Mouse (Mus musculus) G1E (cell line): Measurements from ENCODE around the gene Stk24. TPM values are rescaled to one million over a fixed set of nuclear protein-coding genes. Genes with fewer than 3 reads are reported as not detected.

Source experiments
- ATAC-seq: 2 replicates; pipeline ENCODE4 v1.8.0; 2016; ENCODE audit warnings: mild to moderate bottlenecking; ENCODE audit not compliant: insufficient number of reproducible peaks, poor library complexity, low FRiP score, severe bottlenecking; ENCODE audit errors: extremely low read depth
- DNase-seq: peaks from one replicate; pipeline ENCODE4 v3.0.0; 2012; ENCODE audit warnings: low spot score
- H3K27me3 ChIP-seq: 2 replicates; pipeline ENCODE4 v1.6.1; 2012; ENCODE audit warnings: mild to moderate bottlenecking, low read length, inconsistent platforms; ENCODE audit not compliant: insufficient read depth
- H3K36me3 ChIP-seq: replicated peaks from 2 replicates; pipeline ENCODE3; 2012; ENCODE audit warnings: mild to moderate bottlenecking, inconsistent platforms
- H3K4me1 ChIP-seq: 2 replicates; pipeline ENCODE4 v1.6.1; 2012; ENCODE audit warnings: low read depth, low read length, inconsistent platforms, mixed read lengths; ENCODE audit not compliant: insufficient read depth
- H3K4me3 ChIP-seq: 2 replicates; pipeline ENCODE4 v1.5.1; 2012; ENCODE audit warnings: low read depth, mild to moderate bottlenecking, inconsistent platforms, low read length, moderate library complexity, mixed read lengths
- H3K9me3 ChIP-seq: replicated peaks from 2 replicates; pipeline ENCODE4 v1.6.1; 2012; ENCODE audit warnings: inconsistent platforms
- CTCF ChIP-seq: IDR thresholded peaks from 2 replicates; pipeline ENCODE4 v1.5.1; 2012; ENCODE audit warnings: low read depth, low read length, inconsistent platforms, mixed read lengths
- GATA1 ChIP-seq: IDR thresholded peaks from 2 replicates; pipeline ENCODE4 v1.6.1; 2012; ENCODE audit warnings: borderline replicate concordance, low read length, inconsistent platforms, mixed read lengths
- GATA2 ChIP-seq: IDR thresholded peaks from 2 replicates; pipeline ENCODE4 v1.6.1; 2012; ENCODE audit warnings: low read depth, low read length, inconsistent platforms, borderline replicate concordance
- POLR2AphosphoS5 ChIP-seq: IDR thresholded peaks from 2 replicates; pipeline ENCODE4 v1.6.1; 2012; ENCODE audit warnings: low read depth, low read length, inconsistent platforms; ENCODE audit not compliant: insufficient replicate concordance
- TAL1 ChIP-seq: conservative IDR thresholded peaks from 2 replicates; pipeline ENCODE4 v1.6.1; 2012; ENCODE audit warnings: low read depth, low read length, inconsistent platforms, mixed read lengths
- polyA plus RNA-seq: library from polyadenylated mRNA; stranded (reverse); fragments of >175 nt; gene quantifications from 2 replicates; pipeline ENCODE4 v1.2.3, GENCODE M21; 2012
- total RNA-seq, 2 experiments: library from RNA; stranded (forward) in 1 of 2; stranded (reverse) in 1 of 2; fragments of 200-1000 nt in 1 of 2; fragments of >200 nt in 1 of 2; fragmentation: Nextera tagmentation in 1 of 2; gene quantifications; 2 replicates each; pipeline ENCODE4 v1.2.3; 2014 to 2017

The Stk24 gene
- total and polyA plus RNA-seq, 3 experiments: 90.5 to 156 (median 92.9) TPM

DNA sequence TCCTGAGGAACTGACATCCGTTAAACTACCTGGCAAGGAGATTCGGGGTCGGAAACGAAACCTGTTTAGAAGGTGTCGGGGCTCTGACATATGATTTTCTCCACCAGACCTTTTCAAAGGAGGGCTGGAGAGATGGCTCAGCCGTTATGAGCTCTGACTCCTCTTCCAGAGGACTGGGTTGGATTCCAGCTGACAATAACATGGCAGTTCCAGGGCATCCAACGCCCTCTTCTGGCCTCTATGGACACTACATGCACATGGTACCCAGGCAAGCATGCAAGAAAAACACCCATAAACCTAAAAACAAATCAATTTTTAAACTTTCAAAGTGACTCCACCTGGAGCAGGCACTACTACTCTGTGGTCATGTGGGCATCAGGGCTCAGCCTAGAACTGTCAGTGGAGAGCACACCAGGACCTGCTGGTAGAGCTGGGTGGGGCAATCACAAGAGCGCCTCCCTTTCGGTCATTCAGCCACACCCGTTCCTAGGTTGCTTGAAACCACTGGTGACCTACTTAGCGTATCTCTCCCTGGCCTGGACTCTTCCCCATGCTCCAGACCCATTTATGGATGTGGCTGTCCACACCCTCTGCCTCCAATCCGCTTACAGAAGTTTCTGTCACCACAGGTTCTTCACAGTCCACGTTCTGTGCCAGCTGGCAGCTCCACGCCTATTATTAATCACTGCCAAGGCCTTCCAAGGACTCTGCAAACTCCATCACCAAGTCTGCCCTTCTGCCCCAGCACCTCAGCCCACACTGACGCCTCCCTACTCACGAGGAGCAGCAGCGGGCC, 18.3 kb downstream of the Stk24 start:
- Histone ChIP-seq H3K36me3 (peaks cover 77% of the 10 kb centered on the region), H3K4me3 (peak overlapping the region; percentile 18; the same call in 1 of the 2 replicates), H3K4me1 (peaks cover 88% of the 10 kb centered on the region), H3K27me3 (no peaks in the 10 kb centered on the region), H3K9me3 (no peaks in the 10 kb centered on the region)
- no peak for DNase-seq
- TF ChIP-seq GATA2: no peak
- TF ChIP-seq CTCF: no peak
- TF ChIP-seq TAL1: no peak
- no peak for TF ChIP-seq GATA1
- no peak for TF ChIP-seq POLR2AphosphoS5
- ATAC-seq: no peak

- H3K4me3 ChIP-seq: peak overlapping the region; percentile 38; the same call in 1 of the 2 replicates
- no peaks in the 10 kb centered on the region for H3K27me3 ChIP-seq
- DNase-seq (no peak), ATAC-seq (no peak)
- H3K9me3 ChIP-seq: no peaks in the 10 kb centered on the region
- peaks cover 87% of the 10 kb centered on the region for H3K4me1 ChIP-seq
- peaks cover 72% of the 10 kb centered on the region for H3K36me3 ChIP-seq
- TF ChIP-seq GATA2 (no peak), GATA1 (no peak), TAL1 (no peak), POLR2AphosphoS5 (no peak), CTCF (no peak)
Observed at GRCm38 (mm10) chr14:121359850-121360249, 20.0 kb downstream of the Stk24 start.

GRCm38 (mm10) chr14:121359015-121359414, 20.8 kb downstream of the Stk24 start:
- DNase-seq: no peak
- no peaks in the 10 kb centered on the region for H3K9me3 ChIP-seq
- no peak overlapping the region for H3K4me3 ChIP-seq
- TF ChIP-seq POLR2AphosphoS5 (no peak), CTCF (no peak), TAL1 (no peak), GATA1 (no peak), GATA2 (no peak)
- peaks cover 71% of the 10 kb centered on the region for H3K36me3 ChIP-seq
- peaks cover 86% of the 10 kb centered on the region for H3K4me1 ChIP-seq
- ATAC-seq: no peak
- no peaks in the 10 kb centered on the region for H3K27me3 ChIP-seq

GRCm38 (mm10) chr14:121358327-121358726, 21.5 kb downstream of the Stk24 start:
- H3K4me3 ChIP-seq: no peak overlapping the region; the same call in 1 of the 2 replicates
- H3K27me3 ChIP-seq: no peaks in the 10 kb centered on the region
- peaks cover 70% of the 10 kb centered on the region for H3K36me3 ChIP-seq
- H3K4me1 ChIP-seq: peaks cover 89% of the 10 kb centered on the region
- no peak for TF ChIP-seq CTCF
- no peak for TF ChIP-seq TAL1
- no peak for TF ChIP-seq GATA1
- TF ChIP-seq POLR2AphosphoS5: no peak
- TF ChIP-seq GATA2: no peak
- ATAC-seq: no peak
- H3K9me3 ChIP-seq: no peaks in the 10 kb centered on the region
- DNase-seq: no peak

GRCm38 (mm10) chr14:121356336-121356862, 23.4 kb downstream of the Stk24 start:
- H3K9me3 ChIP-seq: no peaks in the 10 kb centered on the region
- ATAC-seq: no peak
- DNase-seq: no peak
- no peak for TF ChIP-seq CTCF
- TF ChIP-seq GATA2: no peak
- no peak for TF ChIP-seq GATA1
- TF ChIP-seq POLR2AphosphoS5: no peak
- TF ChIP-seq TAL1: no peak
- H3K4me3 ChIP-seq: peak overlapping the region; percentile 1; the same call in 1 of the 2 replicates
- H3K27me3 ChIP-seq: no peaks in the 10 kb centered on the region
- H3K36me3 ChIP-seq: peaks cover 71% of the 10 kb centered on the region
- peaks cover 93% of the 10 kb centered on the region for H3K4me1 ChIP-seq

- ATAC-seq: peak; percentile 80
- no peaks in the 10 kb centered on the region for H3K9me3 ChIP-seq
- peaks cover 67% of the 10 kb centered on the region for H3K36me3 ChIP-seq
- H3K27me3 ChIP-seq: no peaks in the 10 kb centered on the region
- H3K4me1 ChIP-seq: peaks cover 87% of the 10 kb centered on the region
- H3K4me3 ChIP-seq: no peak overlapping the region; the same call in 1 of the 2 replicates
- peak; percentile 58 for DNase-seq
- TF ChIP-seq POLR2AphosphoS5 (no peak), TAL1 (peak; percentile 70), GATA1 (no peak), CTCF (no peak), GATA2 (no peak)
Observed at GRCm38 (mm10) chr14:121355732-121356131, 24.1 kb downstream of the Stk24 start.
